Mouse (Mus musculus) retina, postnatal 7 days (tissue): ENCODE measurements around the gene Hoxa2.

Experiments used
- DNase-seq: peaks from one replicate; pipeline ENCODE4 v3.0.0-alpha.2; 2012; ENCODE audit warnings: low read depth, low spot score

Gene Hoxa2

DNA sequence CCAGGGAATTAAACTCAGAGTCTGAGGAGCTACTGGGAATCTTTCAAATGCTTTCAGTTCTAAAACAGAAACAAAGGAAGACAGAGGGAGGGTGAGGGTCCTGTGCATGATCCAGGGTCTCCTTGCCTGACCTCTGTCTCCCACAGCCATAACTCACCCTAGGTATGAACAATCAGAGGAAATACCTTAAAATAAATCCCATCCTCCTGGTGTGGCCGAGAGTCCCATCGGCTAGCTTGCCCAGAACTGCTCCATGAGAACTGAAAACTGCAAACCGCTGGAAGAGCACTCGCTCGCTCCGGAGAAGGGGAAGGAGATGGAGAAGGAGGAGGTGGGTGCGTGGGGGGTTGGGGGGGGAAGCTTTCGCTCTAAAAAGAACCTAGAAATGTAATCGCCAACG lies 15.1 kb upstream of the Hoxa2 start:
- no peak for DNase-seq

DNA sequence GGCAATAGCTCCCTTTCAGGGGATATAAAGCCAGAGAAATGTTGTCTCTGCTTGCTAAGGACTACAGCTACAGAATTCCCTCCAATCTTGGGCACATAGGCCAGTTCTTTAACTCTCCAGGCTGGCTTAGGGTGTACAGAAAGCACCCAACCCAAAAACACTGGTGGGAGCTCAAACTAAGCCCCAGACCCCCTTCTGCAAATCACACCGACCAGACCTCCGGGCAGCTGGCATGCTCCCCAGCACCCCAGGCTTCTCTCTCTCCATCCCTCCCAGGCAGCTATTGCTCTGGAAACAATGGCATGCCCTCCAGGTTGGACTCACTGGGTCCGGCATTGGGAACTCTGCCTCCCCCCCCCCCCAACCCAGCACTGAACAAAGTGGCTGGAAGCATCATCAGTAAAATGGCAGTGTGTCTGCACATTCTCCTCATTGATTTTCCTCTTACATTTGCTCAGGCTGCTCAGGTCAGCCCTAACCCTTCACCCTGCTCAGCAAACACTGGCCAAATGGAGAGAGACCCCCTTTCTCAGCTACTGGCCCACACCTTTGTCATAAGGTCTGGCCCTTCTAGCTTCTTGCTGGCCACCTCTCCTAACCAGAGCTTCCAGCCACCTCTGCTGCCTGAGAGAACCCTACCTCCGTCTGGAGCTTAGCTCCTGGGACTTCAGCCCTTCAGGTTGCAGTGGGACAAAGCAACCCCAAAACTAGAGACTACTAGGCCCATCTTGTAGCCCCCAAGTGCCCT lies 14.5 kb upstream of the Hoxa2 start:
- no peak for DNase-seq

DNA sequence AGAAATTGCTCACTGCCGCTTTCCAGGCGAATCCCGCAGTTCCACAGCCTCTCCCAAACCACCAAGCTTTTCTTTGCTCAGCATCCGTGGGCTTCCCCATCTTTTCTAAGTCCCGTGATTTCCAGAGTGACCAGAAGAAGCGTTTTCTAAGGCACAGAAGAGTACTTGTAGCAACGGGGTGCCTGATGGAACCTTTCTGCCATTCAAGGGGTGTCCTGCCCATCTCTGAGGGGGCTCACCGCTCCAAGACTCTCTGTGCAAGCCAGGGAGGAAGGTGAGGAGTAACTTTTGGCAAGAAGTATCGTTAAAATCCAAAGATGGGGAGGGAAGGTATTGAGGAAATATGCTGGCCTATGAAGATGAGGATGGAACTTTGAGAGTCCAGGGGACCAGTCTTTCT lies 13.2 kb upstream of the Hoxa2 start:
- DNase-seq = no peak

DNA sequence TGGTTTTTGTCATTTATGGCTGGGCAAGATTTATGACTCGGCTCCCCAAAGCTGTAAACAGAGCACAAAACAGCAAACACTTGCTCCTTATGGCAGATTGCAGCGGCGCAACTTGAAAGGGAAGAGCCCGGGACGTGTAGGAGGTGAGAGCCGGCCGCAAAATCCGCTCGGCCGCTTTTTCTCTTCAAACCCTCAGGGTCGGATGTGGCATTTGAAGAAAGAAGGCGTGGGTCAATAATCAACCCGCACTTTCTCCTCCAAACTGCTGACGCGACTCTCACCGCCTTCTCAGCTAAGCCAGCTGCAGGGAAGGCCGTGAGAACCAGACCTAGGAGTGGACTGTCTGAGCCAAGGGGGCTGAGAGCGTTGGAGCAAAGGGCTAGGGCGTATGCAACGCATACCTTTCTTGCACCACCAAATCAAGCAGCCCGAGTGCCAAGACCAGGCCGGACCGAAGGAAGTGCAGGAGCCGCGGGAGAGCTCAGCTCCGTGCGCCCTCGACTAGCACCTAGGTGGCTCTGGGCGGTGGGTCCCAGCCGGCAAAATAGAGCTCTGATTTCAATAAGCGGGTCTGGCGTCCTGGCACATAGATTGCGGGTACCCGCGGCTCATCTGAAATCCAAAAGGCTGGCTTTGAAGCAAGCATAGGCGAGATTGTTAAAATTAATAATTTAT lies 12.6 kb upstream of the Hoxa2 start, which contains the start of gene 5730596B20Rik:
TSS of gene 5730596B20Rik (plus strand) at position 438 of the 675 bp plus-strand sequence.
- DNase-seq = no peak

DNA sequence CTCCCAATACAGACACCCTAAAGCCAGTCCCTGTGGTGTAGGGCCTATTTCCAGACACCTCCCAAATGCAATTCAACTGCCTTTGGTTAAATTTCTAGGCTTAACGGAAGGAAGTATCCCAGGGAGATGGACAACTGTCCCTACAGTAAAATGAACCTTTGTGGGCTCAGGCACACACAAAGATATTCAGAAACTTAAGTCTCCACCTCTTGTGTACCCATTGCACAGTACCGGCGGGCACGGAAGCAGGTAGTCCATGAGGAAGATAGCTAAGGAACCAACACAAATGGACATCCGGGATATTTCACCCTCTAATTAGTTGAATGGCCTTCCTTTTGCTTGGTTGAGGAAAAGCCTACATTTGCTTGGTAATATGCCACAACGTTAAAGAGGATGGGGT lies 11.8 kb upstream of the Hoxa2 start:
- no peak for DNase-seq

DNA sequence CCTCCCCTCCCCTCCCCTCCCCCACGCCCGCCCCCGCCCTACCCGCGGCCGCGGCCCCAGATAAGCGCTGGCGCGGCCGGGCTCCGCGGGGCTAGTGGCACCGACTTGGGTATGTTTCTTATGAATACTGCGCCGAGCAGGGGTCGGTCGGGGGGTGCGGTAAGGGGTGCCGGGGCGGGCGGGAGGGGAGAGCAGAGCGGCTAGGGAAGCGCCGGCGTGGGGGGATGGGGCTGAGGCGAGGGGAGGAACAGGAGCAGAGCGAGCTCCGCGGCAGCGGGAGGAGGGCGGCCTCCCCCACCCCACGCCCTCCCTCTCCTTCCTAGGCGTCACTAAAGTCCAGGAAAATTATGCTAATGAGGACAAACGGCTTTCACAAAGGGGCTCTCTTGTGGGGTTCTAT lies 11.2 kb upstream of the Hoxa2 start:
- no peak for DNase-seq

DNA sequence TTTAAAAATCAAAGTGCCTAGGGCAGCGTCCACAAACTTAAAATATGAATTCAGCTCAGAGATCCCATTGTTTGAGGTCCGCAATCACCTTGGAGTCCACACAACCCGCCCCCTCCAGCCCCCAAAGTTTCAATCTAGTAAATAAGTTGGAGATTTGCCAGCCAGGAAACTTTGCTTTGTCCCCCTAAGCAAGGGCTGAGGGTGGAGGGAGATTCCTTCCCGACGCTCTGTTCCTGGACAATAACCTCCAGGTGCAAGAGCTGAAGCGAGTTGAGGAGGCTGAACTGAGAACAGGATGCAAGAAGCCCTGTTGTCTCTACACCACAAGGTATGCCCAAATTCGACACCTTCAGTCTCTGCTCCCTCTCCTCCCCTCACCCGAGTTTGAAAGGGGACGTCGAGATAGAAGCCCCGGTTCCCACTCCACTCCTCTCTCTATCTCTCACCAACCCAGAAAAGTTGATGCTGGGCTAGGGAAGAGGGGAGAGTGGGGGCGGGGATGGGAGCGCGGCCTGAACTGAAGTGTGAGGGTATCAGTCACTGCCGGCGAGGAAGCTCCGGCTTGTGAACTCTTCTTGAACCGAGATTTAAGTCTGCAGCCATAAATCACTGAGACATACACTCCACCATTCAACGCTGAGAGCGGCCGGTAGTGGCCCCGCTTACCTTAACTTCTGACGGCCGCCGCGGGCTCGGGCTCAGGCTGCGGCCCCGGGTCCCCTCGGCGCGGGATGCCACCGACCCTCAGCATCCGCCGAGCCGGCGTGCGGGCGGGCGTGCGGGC lies 10.5 kb upstream of the Hoxa2 start:
- no peak for DNase-seq

DNA sequence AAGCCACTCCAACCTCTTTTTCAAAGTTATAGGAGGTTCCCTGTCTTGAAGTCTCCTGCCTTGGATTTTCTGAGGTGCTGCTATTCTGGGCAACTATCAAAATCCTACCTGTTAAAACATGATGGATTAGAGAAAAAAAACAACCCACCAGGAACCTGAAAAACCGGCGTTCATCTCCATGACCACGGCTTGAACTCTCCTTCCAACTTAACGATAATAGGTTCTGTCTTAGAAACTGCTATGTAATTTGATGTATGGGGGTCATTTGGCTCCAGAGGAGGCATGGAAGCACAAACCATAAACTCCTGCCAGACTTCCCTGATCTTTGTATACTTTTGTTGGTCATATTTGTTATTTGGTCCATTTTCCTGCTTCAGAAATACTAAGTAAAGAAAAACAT lies 9.0 kb upstream of the Hoxa2 start:
- DNase-seq = no peak

DNA sequence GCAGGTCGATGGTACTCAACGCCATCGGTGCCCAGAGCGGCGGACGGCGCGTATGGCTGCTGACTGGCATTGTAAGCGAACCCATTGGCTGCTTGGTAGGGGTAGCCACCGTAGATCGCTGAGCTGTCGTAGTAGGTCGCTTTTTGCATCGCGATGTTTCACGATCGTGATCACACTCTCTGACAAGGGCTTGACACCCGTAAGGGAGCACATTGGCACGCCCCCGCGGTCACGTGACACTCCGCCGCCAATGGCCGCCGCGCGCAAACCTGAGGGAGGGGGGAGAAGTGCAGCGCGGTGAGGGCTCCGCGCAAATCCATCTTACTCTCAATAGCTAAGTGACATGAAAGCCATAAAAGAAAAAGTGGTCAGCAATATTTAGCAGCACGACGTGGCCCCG lies 7.9 kb upstream of the Hoxa2 start:
- DNase-seq = no peak

DNA sequence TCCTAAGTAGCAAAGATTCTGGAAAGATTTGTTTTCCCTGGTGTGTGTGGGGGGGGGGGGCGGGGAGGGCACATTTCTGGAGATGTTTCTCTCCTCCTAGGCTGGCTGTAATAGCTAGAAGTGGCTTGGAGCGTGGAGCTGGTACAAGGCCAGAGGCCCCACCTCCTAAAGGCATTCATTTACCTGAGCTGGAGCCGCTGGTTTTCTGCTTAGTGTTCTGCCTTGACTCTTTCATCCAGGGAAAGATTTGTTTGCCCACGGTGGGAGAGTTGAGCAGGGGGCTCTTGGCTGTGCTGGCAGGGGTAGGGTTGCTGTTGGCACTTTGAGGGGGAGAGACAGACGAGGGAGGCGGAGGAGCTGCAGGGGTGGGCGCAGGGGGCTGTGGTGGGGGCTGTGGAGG lies 7.3 kb upstream of the Hoxa2 start:
- DNase-seq = no peak

DNA sequence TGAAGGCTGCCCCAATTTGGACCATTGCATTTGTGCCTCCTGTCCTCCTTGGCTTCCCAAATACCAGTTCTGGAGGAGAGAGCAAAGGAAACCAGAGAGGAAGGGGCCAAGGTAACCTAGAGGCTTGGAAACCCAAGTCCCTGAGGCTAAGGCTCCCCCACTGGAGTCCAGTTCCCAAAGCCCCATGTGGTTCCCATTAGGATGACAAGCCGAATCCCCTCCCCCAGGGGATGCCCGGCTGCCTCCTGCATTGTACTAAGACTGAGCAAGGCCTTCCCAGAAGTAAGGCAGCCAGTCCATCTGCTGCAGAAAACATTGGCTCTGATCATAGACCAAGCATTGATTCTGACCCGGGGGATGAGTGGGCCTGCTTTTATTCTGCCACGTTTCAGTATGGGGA lies 6.7 kb upstream of the Hoxa2 start:
- no peak for DNase-seq

DNA sequence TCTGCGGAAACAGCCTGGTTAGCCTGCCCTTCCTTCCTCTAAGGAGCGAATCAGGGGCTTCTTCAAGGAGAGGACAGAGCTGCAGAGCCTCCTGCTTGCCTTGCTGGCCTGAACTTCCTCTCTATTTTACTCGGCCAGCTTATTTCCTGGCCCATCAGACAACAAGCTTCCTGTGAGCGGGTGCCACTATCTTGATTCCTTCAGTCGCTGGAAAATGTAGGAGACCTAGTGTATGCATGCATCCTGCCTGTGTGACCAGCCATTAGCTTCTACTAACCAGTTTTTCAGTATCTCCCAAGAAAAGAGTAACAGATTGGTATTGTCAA lies 6.2 kb upstream of the Hoxa2 start:
- no peak for DNase-seq

DNA sequence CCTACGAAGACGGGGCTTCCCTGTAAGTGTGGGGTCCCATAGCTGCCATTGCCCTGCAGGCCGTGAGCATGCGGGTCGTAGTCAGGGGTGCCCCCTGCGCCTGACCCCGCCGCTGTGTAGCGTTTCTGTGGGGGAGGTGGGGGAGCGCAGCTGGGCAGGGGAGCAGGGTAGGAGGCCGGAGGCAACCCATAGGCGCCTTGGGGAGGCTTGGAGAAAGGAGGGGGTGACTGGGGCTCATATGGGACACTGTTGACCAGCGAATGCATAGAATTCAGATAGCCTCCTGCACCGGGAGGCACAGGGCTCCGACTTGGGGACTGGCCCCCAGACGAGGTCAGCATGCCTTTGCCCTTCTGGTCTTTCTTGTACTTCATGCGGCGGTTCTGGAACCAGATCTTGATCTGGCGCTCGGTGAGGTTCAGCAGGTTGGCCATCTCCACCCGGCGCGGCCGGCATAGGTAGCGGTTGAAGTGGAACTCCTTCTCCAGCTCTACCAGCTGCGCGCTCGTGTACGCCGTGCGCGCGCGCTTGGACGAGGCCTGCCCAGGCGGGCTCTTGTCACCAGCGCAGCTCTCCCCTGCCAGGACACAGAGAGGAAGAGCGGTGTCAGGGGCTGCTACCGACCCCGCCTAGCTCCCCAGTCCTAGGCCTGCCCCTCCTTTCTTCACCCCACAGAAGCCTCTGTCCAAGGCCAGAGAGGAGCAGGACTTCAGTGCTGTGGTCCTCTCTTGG lies 5.7 kb upstream of the Hoxa2 start:
- DNase-seq = no peak

DNA sequence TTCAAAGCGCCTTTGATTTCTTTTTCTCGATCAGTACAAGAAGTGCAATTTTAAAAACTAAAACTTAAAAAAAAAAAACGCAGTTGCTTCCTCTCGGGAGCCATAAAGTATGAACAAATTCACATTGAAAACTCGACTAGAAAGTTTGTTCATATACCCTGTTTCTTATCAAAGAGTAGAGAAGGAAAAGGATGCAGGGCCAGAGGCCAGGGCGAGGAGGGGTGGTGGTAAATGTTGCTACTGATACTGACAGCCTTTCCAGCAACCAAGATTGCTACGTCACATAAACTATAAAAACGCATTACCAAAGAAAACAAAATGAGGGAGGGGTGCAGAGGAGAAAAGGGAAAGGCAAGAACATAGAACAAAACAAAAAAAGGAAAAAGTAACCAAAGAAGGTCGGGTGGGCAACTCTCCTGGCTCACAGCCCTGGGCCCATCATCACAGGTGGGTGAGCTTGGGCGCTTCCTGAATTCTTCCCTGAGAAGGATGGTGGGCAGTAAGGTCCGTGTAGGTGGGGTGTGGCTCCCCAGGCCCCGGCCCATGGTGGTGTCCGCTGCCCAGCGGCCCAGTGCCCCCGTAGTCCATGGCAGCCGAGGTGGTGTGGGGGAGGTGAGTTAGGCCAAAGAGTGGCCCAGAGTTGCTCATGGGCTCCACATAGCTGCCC lies 5.0 kb upstream of the Hoxa2 start:
- no peak for DNase-seq

DNA sequence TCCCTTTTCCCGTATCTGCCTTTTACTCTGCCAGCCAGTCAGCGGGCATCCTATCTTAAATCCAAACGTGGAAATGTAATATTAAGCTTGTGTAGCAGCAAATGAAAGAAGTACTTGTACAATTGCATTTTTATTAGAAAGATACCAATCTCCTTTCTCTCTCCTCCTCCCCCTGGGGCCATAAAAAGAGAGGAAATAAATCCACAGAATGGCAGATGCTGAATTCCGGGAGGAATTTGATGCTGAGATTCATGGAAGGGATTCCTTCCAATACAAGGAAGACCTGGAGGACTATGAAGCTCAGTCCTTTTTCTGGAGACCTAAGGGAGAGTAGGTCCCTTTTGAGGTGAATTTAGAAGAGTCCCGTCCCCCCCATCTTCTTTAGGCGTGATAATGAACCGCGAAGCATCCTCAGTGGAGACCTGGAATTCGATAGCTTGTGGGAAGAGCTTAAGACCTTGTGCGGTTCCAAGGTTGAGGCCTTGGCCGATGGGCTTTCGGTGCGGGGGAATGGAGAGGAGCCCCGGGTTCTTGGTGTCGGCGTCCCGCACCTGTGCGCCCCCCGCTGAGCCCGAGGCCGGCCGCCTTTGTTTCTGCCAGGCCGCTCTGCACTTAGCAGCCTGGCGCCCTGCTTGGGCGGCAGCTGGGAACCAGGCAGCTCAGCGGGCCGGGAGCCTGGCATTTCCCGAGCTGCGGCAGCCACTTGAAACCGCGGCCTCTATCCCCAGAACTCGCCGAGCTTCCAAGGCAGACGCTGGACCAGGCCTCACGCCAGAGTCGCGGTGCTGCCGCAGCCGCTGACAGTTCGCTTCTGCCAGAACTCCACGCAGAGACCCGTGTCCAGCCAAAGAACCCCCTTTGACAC lies 3.8 kb upstream of the Hoxa2 start:
- no peak for DNase-seq

DNA sequence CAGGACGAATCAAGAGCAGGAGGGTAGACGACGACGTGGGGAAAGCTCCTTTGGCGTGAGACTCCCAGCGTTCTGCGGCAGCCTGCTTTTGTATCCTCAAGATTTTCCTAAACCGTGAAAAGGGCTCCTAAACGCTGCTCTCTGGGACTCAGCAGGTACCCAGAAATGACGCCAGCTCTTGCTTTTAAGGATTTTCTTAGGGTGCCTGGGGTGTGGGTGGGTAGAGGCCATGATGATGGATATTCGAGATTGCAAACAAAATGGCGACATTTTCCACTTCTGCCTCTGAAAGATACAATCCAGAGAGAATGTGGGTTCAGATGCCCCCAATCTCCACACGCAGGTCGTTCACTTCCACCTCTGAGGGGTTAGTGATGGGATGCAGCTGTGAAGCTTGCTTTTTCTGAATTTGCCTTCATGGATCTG lies 3.1 kb upstream of the Hoxa2 start:
- no peak for DNase-seq

DNA sequence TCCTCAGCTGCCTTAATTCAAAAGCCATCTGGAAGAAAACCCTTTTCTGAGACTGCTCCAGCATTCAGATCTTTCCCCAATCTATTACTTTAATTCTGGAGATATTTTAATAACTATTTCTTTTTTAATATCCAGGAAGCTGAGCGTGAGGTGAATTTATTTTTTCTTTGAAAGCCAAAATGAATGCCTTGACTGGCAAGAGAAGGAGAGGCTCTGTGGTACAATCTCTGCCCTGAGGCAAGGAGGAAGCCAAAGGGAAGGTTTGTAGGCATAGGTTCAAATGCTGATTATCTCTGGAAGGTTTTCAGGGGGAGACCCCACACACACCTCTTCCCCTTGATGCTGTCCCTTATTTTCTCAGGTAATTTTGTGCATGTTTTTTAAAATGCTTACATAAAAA lies 2.5 kb upstream of the Hoxa2 start:
- no peak for DNase-seq

DNA sequence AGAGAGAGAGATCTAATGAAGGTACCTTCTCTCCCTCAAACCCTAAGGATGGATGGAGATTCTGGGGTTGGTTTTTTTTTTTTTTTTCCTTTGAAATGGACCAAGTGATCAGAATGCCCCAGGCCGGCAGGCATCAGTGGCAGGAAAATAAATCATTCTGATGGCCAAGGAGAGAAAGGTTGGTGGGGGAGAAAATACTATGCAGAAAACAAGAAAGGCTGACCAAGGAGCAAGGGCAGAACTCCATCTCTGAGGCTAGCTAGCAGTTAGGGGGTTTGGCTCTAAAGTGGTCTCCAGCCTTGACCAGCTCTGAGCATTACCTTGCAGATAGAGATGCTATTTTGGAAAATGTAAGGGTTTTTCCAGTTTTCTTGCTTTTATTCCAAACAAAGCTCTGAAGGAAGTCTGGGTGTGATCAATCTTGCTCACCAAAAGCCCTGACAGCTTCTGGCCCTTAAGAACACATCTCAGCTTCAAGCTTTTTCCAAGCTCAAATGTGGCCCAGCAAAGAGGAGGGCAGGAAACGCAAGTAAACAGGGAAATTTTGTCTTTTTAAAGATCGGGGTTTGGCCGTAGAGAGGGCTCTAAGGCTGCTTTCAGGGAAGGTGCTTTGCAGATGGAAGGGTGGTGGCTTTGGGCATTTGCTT lies 1.9 kb upstream of the Hoxa2 start:
- no peak for DNase-seq

DNA sequence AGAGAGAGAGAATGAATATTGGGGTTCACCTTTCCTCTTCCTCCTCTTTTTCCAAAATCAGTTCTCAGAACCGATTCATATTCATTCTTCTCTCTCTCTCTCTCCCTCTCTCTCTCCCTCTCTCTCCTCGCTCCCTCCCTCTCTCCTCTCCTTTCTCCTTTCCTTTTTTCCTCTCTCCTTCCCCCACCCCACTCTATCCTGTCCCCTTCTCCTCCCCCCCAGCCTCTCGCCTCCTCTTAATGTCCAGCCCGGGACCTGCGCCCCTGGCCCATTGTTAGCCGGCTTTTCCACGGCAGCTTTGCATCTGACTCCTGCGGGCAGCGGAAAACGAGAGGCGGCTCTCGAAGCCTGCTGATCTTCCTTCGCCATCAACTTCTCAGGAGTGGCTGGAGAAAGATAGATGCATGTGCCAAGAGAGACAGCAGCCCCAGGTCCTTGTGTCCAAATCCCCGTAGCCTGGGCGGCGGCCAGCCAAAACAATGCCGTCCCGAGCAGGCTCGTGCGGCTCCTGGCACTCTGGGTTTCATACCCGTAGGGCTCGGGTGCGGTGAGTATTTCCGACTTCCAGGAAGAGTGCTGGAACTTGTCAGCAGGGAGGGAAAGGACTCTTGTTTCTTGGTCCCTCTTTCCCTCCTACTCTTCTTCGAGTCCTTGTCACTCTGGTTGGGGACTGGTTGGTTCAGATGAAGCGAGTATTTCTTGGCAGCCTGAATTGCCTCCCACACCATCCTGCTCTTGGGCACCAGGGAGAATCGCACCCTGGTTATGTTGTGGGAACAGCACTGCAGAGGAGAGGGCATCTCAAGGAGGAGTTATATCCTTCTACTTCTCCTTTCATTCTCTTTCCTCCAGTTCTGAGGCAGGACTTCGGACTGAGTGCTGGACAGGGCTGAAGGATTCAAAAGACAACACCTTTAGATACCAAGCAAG lies 1.1 kb upstream of the Hoxa2 start:
- no peak for DNase-seq
